Mouse (Mus musculus): ENCODE data around the gene Igf2bp2. TPM values are rescaled to one million over a fixed set of nuclear protein-coding genes. Genes with fewer than 3 reads are reported as not detected.

Gene Igf2bp2
- polyA plus RNA-seq, 1 experiment from 2014 or later = 174 TPM

DNA sequence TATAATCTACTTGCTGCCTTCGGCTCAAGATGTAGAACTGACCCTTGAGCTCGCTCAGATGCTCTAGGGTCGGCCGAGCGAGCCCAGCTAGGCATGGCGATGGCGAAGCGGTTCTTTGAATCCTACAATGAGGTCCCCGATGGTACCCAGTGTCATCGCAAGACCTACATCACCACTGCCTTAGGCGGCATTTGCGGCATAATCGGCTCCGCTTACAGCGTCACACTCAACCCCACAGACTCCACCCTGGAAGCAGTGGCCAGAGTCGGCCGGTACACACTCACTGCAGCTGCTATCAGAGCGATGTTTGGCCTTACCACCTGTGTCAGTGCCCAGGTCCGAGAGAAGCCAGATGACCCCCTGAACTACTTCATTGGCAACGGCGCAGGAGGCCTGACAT lies 109.7 kb downstream of the Igf2bp2 start:
- no peak overlapping the region for H3K4me3 ChIP-seq
- H3K36me3 ChIP-seq (replicated peaks) = peaks cover 35% of the 10 kb centered on the region
- WGBS = 94% methylated on average over 21 of the region's 21 CpGs
- H3K9me3 ChIP-seq = 0 out of 2 replicates have a peak, but pooled peaks cover 3% of the 10 kb centered on the region
- no peaks in the 10 kb centered on the region for H3K27me3 ChIP-seq (replicated peaks; ENCODE audit: low read depth, poor library complexity, severe bottlenecking)
- H3K27ac ChIP-seq (replicated peaks) = no peak overlapping the region
- no peak for DNase-seq (ENCODE audit: low spot score)
- no peaks in the 10 kb centered on the region for H3K4me1 ChIP-seq

DNA sequence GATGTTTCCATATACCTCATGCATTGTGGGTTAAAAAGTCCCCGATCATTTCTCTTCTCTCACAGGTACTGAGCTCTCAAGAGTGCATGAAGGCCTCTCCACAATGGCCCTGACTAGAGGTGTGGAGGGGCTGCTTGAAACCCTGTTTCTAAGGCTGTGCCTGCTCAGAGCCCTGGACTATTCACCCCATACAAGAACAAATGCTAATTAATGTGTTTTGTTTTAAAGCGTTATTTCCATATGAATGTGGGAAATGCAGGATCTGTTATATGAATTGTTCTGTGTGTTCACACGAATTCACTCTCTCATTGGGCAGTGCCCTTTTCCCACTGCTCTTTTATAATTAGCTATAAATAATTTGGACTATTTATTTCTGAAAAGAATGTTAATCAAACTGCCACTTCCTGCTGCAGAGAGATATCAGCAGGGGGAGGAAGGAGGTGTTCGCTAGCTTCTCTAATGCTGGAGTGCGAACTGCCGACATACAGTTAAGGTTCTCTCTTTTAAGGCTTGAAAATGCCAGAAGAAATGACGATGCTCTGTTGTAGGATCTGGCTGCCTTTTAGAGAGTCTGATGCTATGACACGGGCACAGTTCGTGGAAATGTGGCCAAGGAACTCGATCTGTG lies 116.2 kb downstream of the Igf2bp2 start:
- H3K9me3 ChIP-seq = no peaks in the 10 kb centered on the region
- H3K4me3 ChIP-seq = no peak overlapping the region
- no peaks in the 10 kb centered on the region for H3K4me1 ChIP-seq
- peaks cover 73% of the 10 kb centered on the region for H3K36me3 ChIP-seq (replicated peaks)
- H3K27ac ChIP-seq (replicated peaks) = no peak overlapping the region
- no peak for DNase-seq (ENCODE audit: low spot score)
- WGBS = 94% methylated on average over 10 of the region's 10 CpGs
- H3K27me3 ChIP-seq (replicated peaks; ENCODE audit: low read depth, poor library complexity, severe bottlenecking) = no peaks in the 10 kb centered on the region

DNA sequence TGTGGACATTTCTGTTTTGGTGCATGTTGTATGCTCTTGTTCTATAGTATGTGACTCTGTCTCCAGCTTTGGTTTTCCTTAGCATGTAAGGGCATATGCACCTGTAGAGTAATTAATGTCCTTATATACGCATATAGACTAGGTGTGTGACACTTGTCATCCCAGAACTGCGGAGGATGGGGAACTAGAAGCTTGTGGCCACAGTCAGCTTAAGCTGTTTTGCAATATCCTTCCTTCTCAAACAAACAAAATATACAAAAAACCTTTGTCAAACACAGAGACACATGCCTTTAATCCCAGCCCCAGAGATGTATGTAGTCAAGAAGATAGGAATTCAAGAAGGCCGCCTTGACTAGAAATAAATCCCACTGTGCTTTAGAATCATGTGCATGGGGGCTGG lies 117.2 kb downstream of the Igf2bp2 start:
- Histone ChIP-seq H3K27ac (replicated peaks) (no peak overlapping the region), H3K27me3 (replicated peaks; ENCODE audit: low read depth, poor library complexity, severe bottlenecking) (no peaks in the 10 kb centered on the region), H3K36me3 (replicated peaks) (peaks cover 82% of the 10 kb centered on the region), H3K4me3 (no peak overlapping the region), H3K9me3 (no peaks in the 10 kb centered on the region), H3K4me1 (no peaks in the 10 kb centered on the region)
- DNase-seq (ENCODE audit: low spot score) = no peak
- WGBS = 96% methylated on average over 3 of the region's 3 CpGs

DNA sequence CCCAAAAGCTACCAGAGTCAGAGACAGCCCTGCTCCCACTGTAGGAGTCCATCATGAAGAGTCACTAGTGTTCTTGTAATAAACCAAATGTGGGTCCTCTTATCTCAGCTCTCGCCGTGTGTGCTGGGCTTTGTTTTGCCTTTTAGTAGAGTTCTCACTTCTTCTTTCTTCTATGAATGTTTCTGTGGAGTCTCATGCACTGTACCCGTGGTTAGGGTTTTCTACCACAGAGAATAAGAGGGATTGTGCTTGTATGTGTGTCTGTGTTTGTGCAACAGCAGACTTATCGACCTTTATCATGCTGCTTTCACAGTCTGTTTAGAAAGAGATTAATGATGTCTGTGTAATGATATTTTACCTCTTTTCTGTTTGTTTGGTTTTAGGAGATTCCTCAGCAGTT lies 119.3 kb downstream of the Igf2bp2 start:
- Histone ChIP-seq H3K27ac (replicated peaks) (no peak overlapping the region), H3K9me3 (no peaks in the 10 kb centered on the region), H3K4me1 (no peaks in the 10 kb centered on the region), H3K4me3 (no peak overlapping the region), H3K36me3 (replicated peaks) (peaks cover 97% of the 10 kb centered on the region), H3K27me3 (replicated peaks; ENCODE audit: low read depth, poor library complexity, severe bottlenecking) (no peaks in the 10 kb centered on the region)
- WGBS = 89% methylated on average over 4 of the region's 4 CpGs
- DNase-seq (ENCODE audit: low spot score) = no peak

DNA sequence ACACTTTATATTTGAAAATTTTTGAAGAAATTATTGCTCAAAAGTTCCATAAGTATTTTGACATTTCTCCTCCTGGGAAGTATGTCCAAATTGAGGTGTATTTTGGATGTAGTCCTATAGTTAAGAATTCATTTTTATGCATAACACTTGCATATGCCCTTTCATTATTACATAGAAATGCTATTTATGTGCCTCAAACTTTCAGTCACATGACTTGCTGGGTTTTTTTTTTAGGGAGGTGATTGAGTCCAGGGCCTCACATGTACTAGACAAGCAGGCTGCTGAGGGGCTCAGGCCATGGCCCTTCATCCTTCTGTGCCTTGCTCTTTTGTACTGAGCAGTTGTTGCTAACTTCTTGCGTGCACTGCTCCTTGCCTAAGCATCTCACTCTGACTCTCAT lies 123.1 kb downstream of the Igf2bp2 start:
- Histone ChIP-seq H3K27me3 (replicated peaks; ENCODE audit: low read depth, poor library complexity, severe bottlenecking) (no peaks in the 10 kb centered on the region), H3K4me3 (no peak overlapping the region), H3K4me1 (no peaks in the 10 kb centered on the region), H3K36me3 (replicated peaks) (peaks cover 90% of the 10 kb centered on the region), H3K27ac (replicated peaks) (no peak overlapping the region), H3K9me3 (no peaks in the 10 kb centered on the region)
- no peak for DNase-seq (ENCODE audit: low spot score)
- 97% methylated on average over 1 of the region's 1 CpGs for WGBS

DNA sequence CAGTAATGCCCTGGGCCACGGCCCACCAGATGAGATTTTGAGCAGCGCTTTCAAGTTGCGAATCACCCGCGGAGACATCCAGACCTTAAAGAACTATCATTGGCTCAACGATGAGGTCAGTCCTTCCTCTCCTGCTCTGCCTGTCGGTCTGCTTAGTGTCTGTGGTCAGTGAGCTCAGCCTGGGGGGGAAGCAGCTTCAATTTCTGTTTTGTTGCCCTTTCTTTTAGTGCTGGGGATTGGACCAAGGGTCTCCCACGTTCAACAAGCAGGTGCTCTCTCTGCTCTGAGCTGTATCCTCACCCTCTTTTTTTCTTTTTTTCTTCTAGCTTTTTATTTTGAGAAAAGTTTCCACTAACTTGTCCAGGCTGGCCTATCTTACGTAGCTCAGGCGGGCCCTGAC lies 124.5 kb downstream of the Igf2bp2 start:
- Histone ChIP-seq H3K27ac (replicated peaks) (no peak overlapping the region), H3K27me3 (replicated peaks; ENCODE audit: low read depth, poor library complexity, severe bottlenecking) (no peaks in the 10 kb centered on the region), H3K4me1 (no peaks in the 10 kb centered on the region), H3K9me3 (no peaks in the 10 kb centered on the region), H3K36me3 (replicated peaks) (peaks cover 76% of the 10 kb centered on the region), H3K4me3 (no peak overlapping the region)
- 89% methylated on average over 10 of the region's 10 CpGs for WGBS
- DNase-seq (ENCODE audit: low spot score) = no peak

DNA sequence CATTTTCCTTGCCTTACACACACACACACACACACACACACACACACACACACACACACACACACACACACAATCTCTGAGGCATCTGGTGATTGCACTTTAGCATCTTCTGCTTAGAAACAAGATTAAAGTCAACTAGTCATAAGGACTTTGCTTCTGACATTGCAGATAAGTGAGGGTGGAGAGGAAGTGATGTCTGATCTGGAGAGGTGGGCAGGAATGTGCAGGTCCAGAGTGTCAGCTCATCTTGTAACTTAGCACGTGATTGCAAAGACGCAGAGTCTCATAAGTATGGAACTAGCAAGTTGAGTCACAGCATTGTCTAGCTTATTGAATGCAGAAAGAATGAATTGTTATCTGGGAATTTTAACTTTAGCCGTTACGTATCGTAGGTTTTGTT lies 135.6 kb downstream of the Igf2bp2 start:
- H3K36me3 ChIP-seq (replicated peaks) = peaks cover 96% of the 10 kb centered on the region
- no peaks in the 10 kb centered on the region for H3K27me3 ChIP-seq (replicated peaks; ENCODE audit: low read depth, poor library complexity, severe bottlenecking)
- no peak overlapping the region for H3K27ac ChIP-seq (replicated peaks)
- H3K4me3 ChIP-seq = no peak overlapping the region
- 98% methylated on average over 5 of the region's 5 CpGs for WGBS
- H3K4me1 ChIP-seq = no peaks in the 10 kb centered on the region
- DNase-seq (ENCODE audit: low spot score) = no peak
- H3K9me3 ChIP-seq = no peaks in the 10 kb centered on the region

DNA sequence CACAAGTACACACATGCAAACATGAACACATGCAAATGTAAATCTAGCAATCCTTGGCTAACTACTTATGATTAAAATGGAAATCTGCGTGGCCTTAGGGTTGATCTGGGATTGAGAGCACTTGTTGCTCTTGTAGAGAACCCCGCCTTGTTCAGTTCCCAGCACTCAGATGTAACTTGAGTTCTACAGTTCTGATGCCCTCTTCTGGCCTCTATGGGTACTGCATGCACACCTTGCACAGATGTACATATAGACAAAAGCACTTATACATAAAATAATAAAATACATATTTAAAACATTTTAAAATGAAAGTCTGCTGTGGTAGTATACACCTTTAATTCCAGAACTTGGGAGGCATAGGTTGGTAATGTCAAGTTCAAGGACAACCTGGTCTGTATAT lies 141.0 kb downstream of the Igf2bp2 start:
- Histone ChIP-seq H3K9me3 (peaks cover 6% of the 10 kb centered on the region), H3K27ac (replicated peaks) (no peak overlapping the region), H3K36me3 (replicated peaks) (peaks cover 96% of the 10 kb centered on the region), H3K27me3 (replicated peaks; ENCODE audit: low read depth, poor library complexity, severe bottlenecking) (no peaks in the 10 kb centered on the region), H3K4me1 (no peaks in the 10 kb centered on the region), H3K4me3 (no peak overlapping the region)
- 96% methylated on average over 2 of the region's 2 CpGs for WGBS
- DNase-seq (ENCODE audit: low spot score) = no peak

DNA sequence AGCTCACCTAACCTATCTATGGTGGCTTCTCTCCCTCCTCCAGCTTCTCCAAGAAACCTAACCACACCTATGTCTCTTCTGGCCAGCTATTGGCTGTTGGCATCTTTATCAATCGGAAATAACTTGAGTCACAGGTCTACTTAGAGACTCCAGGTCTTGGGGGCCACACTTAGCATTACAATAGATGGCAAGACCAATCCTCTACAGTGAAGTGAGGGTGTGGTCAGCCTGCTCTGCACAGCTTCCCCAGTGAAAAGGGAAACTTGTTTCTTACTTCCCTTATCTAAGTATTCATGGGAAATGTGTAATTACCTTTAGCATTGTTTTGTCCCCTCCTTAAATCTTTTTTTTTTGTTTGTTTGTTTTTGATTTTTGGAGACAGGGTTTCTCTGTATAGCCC lies 147.5 kb downstream of the Igf2bp2 start:
- 84% methylated on average over 1 of the region's 1 CpGs for WGBS
- H3K9me3 ChIP-seq = no peaks in the 10 kb centered on the region
- no peak overlapping the region for H3K4me3 ChIP-seq
- peaks cover 78% of the 10 kb centered on the region for H3K36me3 ChIP-seq (replicated peaks)
- H3K27ac ChIP-seq (replicated peaks) = no peak overlapping the region
- H3K27me3 ChIP-seq (replicated peaks; ENCODE audit: low read depth, poor library complexity, severe bottlenecking) = no peaks in the 10 kb centered on the region
- DNase-seq (ENCODE audit: low spot score) = no peak
- H3K4me1 ChIP-seq = peaks cover 5% of the 10 kb centered on the region

DNA sequence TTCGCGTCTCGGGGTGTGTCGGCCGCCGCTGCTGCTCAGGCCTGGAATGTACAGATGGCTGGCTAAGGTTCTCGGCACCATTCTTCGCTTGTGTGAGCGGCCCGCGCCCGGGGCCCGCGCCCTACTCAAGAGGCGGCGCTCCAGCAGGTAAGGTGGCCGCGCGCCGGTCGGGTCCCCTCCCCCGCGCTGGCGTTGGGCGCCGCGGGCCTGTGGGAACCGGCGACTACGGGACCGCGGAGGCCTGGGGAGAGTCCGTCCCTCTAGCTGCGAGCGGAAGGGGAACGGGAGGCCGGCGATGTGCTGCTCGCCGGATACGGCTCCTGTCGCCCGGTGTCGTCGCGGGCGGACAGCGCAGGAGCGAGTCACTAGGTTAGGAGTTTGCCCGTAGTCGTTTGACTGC lies 153.5 kb downstream of the Igf2bp2 start:
- Histone ChIP-seq H3K27ac (replicated peaks) (peak overlapping the region; percentile 89), H3K4me1 (peaks cover 18% of the 10 kb centered on the region), H3K27me3 (replicated peaks; ENCODE audit: low read depth, poor library complexity, severe bottlenecking) (no peaks in the 10 kb centered on the region), H3K9me3 (no peaks in the 10 kb centered on the region), H3K4me3 (peak overlapping the region; percentile 99), H3K36me3 (replicated peaks) (peaks cover 19% of the 10 kb centered on the region)
- under 1% methylated on average over 45 of the region's 51 CpGs for WGBS
- DNase-seq (ENCODE audit: low spot score) = no peak

DNA sequence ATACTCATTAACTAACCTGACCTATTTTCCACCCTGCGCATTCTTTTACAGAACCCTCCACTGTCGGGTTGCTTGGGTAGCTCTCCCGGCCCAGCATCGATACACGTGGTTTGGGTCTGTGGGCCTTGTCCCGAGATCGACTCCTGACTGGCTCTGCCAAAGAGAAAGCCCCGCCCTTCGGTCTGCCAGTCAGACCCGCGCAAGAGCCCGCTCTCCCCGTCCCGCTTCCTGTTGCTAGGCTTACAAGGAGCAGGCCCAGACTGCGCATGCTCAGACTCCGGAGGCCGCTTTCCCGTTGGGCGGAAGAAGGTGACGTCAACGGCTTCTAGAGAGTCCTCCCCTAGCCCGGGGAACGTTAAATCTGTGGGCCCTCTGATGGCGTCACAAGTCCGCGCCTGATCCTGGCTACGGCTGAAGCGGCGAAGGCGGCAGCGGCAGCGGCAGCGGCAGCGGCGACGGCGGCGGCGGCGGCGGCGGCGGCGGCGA lies 154.0 kb downstream of the Igf2bp2 start, which contains the start of gene Senp2:
Gene Senp2, plus strand, starts transcription at position 386 of the 486 bp plus-strand sequence.
- no peaks in the 10 kb centered on the region for H3K27me3 ChIP-seq (replicated peaks; ENCODE audit: low read depth, poor library complexity, severe bottlenecking)
- H3K36me3 ChIP-seq (replicated peaks) = peaks cover 18% of the 10 kb centered on the region
- no peaks in the 10 kb centered on the region for H3K9me3 ChIP-seq
- DNase-seq (ENCODE audit: low spot score) = peak; percentile 100
- peak within 1 kb of the TSS; percentile 99 for H3K4me3 ChIP-seq
- peak within 1 kb of the TSS; percentile 89 for H3K27ac ChIP-seq (replicated peaks)
- peaks cover 18% of the 10 kb centered on the region for H3K4me1 ChIP-seq
- under 1% methylated on average over 45 of the region's 45 CpGs for WGBS
